Mouse (Mus musculus) embryonic facial prominence, embryonic 14.5 days (tissue): ENCODE measurements at regions not wholly inside any gene's neighbourhood (a gene's known extent, or its start where the extent isn't known, plus 50 kb on each side); places are given as distances from the start of the nearest gene placed in this dataset.
A peak's percentile ranks its signal among the peaks of the same experiment; 100 is the strongest.

Experiments
- ATAC-seq: fragments of 200-750 bp; cut with Nextera tagmentation; 2 replicates; pipeline ENCODE4 v1.8.0; 2017; ENCODE audit warnings: low read depth, moderate number of reproducible peaks, moderate TSS enrichment
- DNase-seq: peaks from one replicate; pipeline ENCODE4 v3.0.0-alpha.2; 2015; ENCODE audit warnings: low spot score
- H3K27ac ChIP-seq: fragments of 300-500 bp; sonication (generic); replicated peaks from 2 replicates; pipeline ENCODE4 v1.5.1; 2014; ENCODE audit warnings: low read depth, mild to moderate bottlenecking, low read length, moderate library complexity
- H3K27me3 ChIP-seq: fragments of 300-500 bp; sonication (generic); replicated peaks from 2 replicates; pipeline ENCODE4 v1.6.1; 2014; ENCODE audit warnings: low read length; ENCODE audit not compliant: control insufficient read depth, insufficient read depth
- H3K36me3 ChIP-seq: fragments of 300-500 bp; sonication (generic); 2 replicates; pipeline ENCODE4 v1.6.1; 2014; ENCODE audit warnings: low read length, mixed read lengths; ENCODE audit not compliant: control insufficient read depth, insufficient read depth
- H3K4me1 ChIP-seq: fragments of 300-500 bp; sonication (generic); 2 replicates; pipeline ENCODE4 v1.6.1; 2014; ENCODE audit warnings: antibody characterized with exemption, low read length; ENCODE audit not compliant: control insufficient read depth, insufficient read depth
- H3K4me2 ChIP-seq: fragments of 300-500 bp; sonication (generic); 2 replicates; pipeline ENCODE4 v1.6.1; 2014; ENCODE audit warnings: low read depth, mild to moderate bottlenecking, low read length, moderate library complexity, mixed read lengths
- H3K4me3 ChIP-seq: fragments of 300-500 bp; sonication (generic); 2 replicates; pipeline ENCODE4 v1.5.1; 2014; ENCODE audit warnings: low read depth, mild to moderate bottlenecking, low read length
- H3K9ac ChIP-seq: fragments of 300-500 bp; sonication (generic); 2 replicates; pipeline ENCODE4 v1.6.1; 2014; ENCODE audit warnings: low read depth, mild to moderate bottlenecking, low read length, moderate library complexity, mixed read lengths
- H3K9me3 ChIP-seq: fragments of 300-500 bp; sonication (generic); 2 replicates; pipeline ENCODE4 v1.6.1; 2016; ENCODE audit warnings: low read length; ENCODE audit not compliant: control insufficient read depth
- WGBS: fragments of 180-500 bp; shearing (Covaris S2); extraction: QIAGEN DNeasy Blood & Tissue Kit; methylation state at CpG from one replicate; pipeline ENCODE4 v1.1.7; 2014; 5-methylcytosine and 5-hydroxymethylcytosine counted together

DNA sequence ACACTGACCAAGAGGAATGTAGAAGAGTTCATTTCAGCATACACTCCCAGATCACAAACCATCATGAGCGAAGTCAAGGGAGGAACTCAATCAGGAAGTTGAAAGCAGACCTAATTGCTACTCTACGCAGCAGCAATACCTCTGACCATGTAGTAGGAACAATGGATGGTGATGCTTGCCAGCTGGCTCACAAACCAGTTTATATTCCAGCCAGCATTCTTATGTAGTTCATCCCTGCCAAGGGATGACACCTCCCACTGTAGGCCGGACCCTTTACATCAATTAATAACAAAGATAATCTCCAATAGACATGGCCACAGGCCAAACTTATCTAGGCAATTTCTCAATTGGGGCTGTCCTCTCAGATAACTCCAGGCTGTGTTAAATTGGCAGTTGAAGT is 115.1 kb downstream of the Actbl2 start:
- WGBS = 73% methylated on average over 3 of the region's 3 CpGs
- no peak overlapping the region for H3K27ac ChIP-seq
- no peak for ATAC-seq

DNA sequence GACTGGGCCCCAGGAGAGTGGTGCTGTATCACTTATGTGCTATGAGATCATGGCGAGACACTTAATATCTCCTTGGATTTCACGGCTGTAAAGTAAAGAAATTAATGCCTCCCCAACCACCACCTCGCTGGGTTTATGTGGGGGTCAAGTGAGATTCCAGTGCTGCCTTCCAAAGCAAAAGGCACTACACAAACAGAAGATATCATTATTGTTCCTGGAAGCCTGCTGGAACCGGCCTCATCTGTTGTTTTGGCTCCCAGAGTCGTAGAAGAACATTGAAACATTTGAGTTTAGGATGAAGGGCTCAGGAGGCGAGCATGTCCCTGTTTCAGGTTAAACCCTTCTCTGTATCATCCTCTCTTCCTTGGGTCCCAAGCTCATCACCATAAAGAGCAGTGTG is 116.6 kb downstream of the Gpbp1 start:
- H3K4me1 ChIP-seq = no peaks in the 10 kb centered on the region
- DNase-seq = peak; percentile 45
- H3K4me2 ChIP-seq = no peak overlapping the region
- no peaks in the 10 kb centered on the region for H3K27me3 ChIP-seq
- peak overlapping the region; percentile 13; the same call in 1 of the 2 replicates for H3K27ac ChIP-seq
- WGBS = 58% methylated on average over 6 of the region's 6 CpGs
- ATAC-seq = no peak; the same call in 1 of the 2 replicates
- H3K9me3 ChIP-seq = no peaks in the 10 kb centered on the region
- no peak overlapping the region for H3K4me3 ChIP-seq
- H3K36me3 ChIP-seq = no peaks in the 10 kb centered on the region
- H3K9ac ChIP-seq = no peak overlapping the region

More for the DNA sequence above, 115.1 kb downstream of the Actbl2 start:
- no peaks in the 10 kb centered on the region for H3K27me3 ChIP-seq
- H3K4me2 ChIP-seq = no peak overlapping the region
- no peaks in the 10 kb centered on the region for H3K4me1 ChIP-seq
- no peak for DNase-seq
- no peak overlapping the region for H3K4me3 ChIP-seq
- H3K9ac ChIP-seq = no peak overlapping the region
- H3K9me3 ChIP-seq = peaks cover 11% of the 10 kb centered on the region
- no peaks in the 10 kb centered on the region for H3K36me3 ChIP-seq

DNA sequence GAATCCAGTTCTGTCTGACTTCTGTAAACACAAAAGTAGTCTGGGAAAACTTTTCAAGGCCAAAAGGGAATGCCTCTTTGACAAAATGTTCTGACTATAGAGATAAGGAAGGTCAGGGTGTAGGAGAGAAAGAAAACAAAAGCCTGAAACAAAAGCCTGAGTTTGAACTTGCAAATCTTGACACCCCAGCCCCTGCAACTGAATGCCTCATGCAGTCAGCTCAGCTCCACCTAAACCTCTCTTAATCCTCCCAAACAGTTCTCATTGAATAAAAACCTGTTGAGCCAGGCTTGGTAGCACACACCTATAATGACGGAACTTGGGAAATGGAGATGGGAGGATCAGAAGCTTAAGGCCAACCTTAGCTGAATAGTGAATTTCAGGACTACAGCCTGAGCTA is 116.1 kb downstream of the Gpbp1 start:
- peak overlapping the region; percentile 13; the same call in 1 of the 2 replicates for H3K27ac ChIP-seq
- H3K4me1 ChIP-seq = no peaks in the 10 kb centered on the region
- H3K9ac ChIP-seq = no peak overlapping the region
- H3K4me2 ChIP-seq = no peak overlapping the region
- no peak overlapping the region for H3K4me3 ChIP-seq
- DNase-seq = peak; percentile 70
- H3K36me3 ChIP-seq = no peaks in the 10 kb centered on the region
- ATAC-seq = peak; percentile 86
- no peaks in the 10 kb centered on the region for H3K9me3 ChIP-seq
- H3K27me3 ChIP-seq = no peaks in the 10 kb centered on the region
- 69% methylated on average over 1 of the region's 1 CpGs for WGBS
